In genomic region chr13:51416727-51417126, GRCm38 (mm10) we compare ENCODE assay signal across 24 mouse cellular contexts. TPM values are rescaled to one million over a fixed set of nuclear protein-coding genes. Genes with fewer than 3 reads are reported as not detected.
DNase-seq lines count a peak whose midpoint lies in the region; ATAC-seq and TF ChIP-seq lines count a peak whose summit lies in the region.
"Had no signal": no experiment of that assay in that cellular context is flagged by ENCODE, and none has a peak within 500 bp of the region (broad histone marks: within the 10 kb centered on the region; RNA-seq: fewer than 3 reads in every experiment).

No protein-coding gene starts in this region.

- H3K36me3 ChIP-seq in limb, embryonic 12.5 days: peaks cover 82% of the 10 kb centered on the region
- H3K36me3 ChIP-seq in limb, embryonic 10.5 days: peaks cover 81% of the 10 kb centered on the region
- peaks cover 63% of the 10 kb centered on the region for H3K36me3 ChIP-seq in embryonic facial prominence, embryonic 12.5 days
- H3K36me3 ChIP-seq in heart, adult 2 months (ENCODE audit: control insufficient read depth, insufficient read depth, low read length): no peaks in the 10 kb centered on the region
- H3K36me3 ChIP-seq: liver, embryonic 15.5 days had no signal

- no peak for ATAC-seq in limb, embryonic 12.5 days (ENCODE audit: insufficient number of reproducible peaks, insufficient read depth, low FRiP score, low TSS enrichment, low read depth)
- ATAC-seq in embryonic facial prominence, embryonic 12.5 days (ENCODE audit: insufficient number of reproducible peaks, insufficient read depth, low FRiP score, low TSS enrichment): no peak
- ATAC-seq: inflammation-experienced regulatory T-cells, adult 6 months; Patski had no signal

- H3K79me2 ChIP-seq in heart, adult 2 months (replicated peaks; ENCODE audit: control insufficient read depth, insufficient read depth, low read length): no peaks in the 10 kb centered on the region

- intact Hi-C loops in gastrocnemius, adult 2 months (cut with DNase I): loop anchor here (5.0 kb wide), 1 partner anchor 314 kb away; the partner anchor contains the start of gene Spin1
- intact Hi-C loops in heart, adult 2 months (cut with DNase I): loop anchor here (5.0 kb wide), 1 partner anchor 314 kb away; the partner anchor contains the start of gene Spin1

- DNase-seq in gastrocnemius, adult 2 months: no peak
- DNase-seq in gastrocnemius, postnatal 10 days: no peak
- no peak for DNase-seq in limb, embryonic 10.5 days (ENCODE audit: low spot score)
- DNase-seq in Muller cell, postnatal 12 days (ENCODE audit: inconsistent ontology term): peak; percentile 35
- DNase-seq in spleen, adult 12 weeks (ENCODE audit: low spot score): no peak
- DNase-seq in heart, adult 2 months: no peak
- DNase-seq: adrenal gland, postnatal 36 days; cerebellum, adult 11 months; cerebellum, adult 9-11 months; heart, postnatal 4 days; kidney, adult 2 months; thymus, adult 2 months; thymus, postnatal 4 days had no signal

- H3K4me1 ChIP-seq in limb, embryonic 12.5 days (replicated peaks): peaks cover 51% of the 10 kb centered on the region
- peaks cover 53% of the 10 kb centered on the region for H3K4me1 ChIP-seq in limb, embryonic 10.5 days
- peaks cover 43% of the 10 kb centered on the region for H3K4me1 ChIP-seq in embryonic facial prominence, embryonic 12.5 days
- H3K4me1 ChIP-seq in heart, adult 2 months (ENCODE audit: control insufficient read depth, insufficient read depth, low read length): peaks cover 5% of the 10 kb centered on the region
- H3K4me1 ChIP-seq: liver, embryonic 15.5 days had no signal

- no peaks in the 10 kb centered on the region for H3K27me3 ChIP-seq in limb, embryonic 12.5 days
- no peaks in the 10 kb centered on the region for H3K27me3 ChIP-seq in limb, embryonic 10.5 days (ENCODE audit: low read depth, poor library complexity, severe bottlenecking)
- no peaks in the 10 kb centered on the region for H3K27me3 ChIP-seq in embryonic facial prominence, embryonic 12.5 days
- no peaks in the 10 kb centered on the region for H3K27me3 ChIP-seq in heart, adult 2 months (ENCODE audit: control insufficient read depth, insufficient read depth, low read length)
- H3K27me3 ChIP-seq: heart, embryonic 15.5 days; liver, embryonic 15.5 days; lung, embryonic 15.5 days; Patski had no signal

- no peak overlapping the region for H3K4me3 ChIP-seq in gastrocnemius, adult 2 months
- H3K4me3 ChIP-seq in limb, embryonic 12.5 days (replicated peaks): no peak overlapping the region
- no peak overlapping the region for H3K4me3 ChIP-seq in limb, embryonic 10.5 days
- H3K4me3 ChIP-seq in embryonic facial prominence, embryonic 12.5 days: no peak overlapping the region
- H3K4me3 ChIP-seq in heart, adult 2 months: no peak overlapping the region
- H3K4me3 ChIP-seq: erythroblast, embryonic 14.5 days; heart, embryonic 15.5 days; liver, embryonic 15.5 days; lung, embryonic 15.5 days had no signal

- peaks cover 13% of the 10 kb centered on the region for H3K9me3 ChIP-seq in limb, embryonic 12.5 days
- peaks cover 7% of the 10 kb centered on the region; the same call in 1 of the 2 replicates for H3K9me3 ChIP-seq in limb, embryonic 10.5 days (replicated peaks)
- H3K9me3 ChIP-seq in embryonic facial prominence, embryonic 12.5 days: 0 out of 2 replicates have a peak, but pooled peaks cover 4% of the 10 kb centered on the region
- H3K9me3 ChIP-seq: heart, embryonic 15.5 days; liver, embryonic 15.5 days; lung, embryonic 15.5 days had no signal

- H3K27ac ChIP-seq in gastrocnemius, adult 2 months: 0 out of 2 replicates have a peak overlapping the region, but pooled peaks have one; percentile 12
- H3K27ac ChIP-seq in limb, embryonic 12.5 days: peak overlapping the region; percentile 69
- H3K27ac ChIP-seq in limb, embryonic 10.5 days: no peak overlapping the region
- peak overlapping the region; percentile 26; the same call in 1 of the 2 replicates for H3K27ac ChIP-seq in embryonic facial prominence, embryonic 12.5 days
- H3K27ac ChIP-seq in heart, adult 2 months: no peak overlapping the region
- H3K27ac ChIP-seq: heart, embryonic 15.5 days; liver, embryonic 15.5 days; lung, embryonic 15.5 days; macrophage; stomach, postnatal 0 days had no signal

- TF ChIP-seq EP300 in heart, adult 2 months (IDR thresholded peaks at IDR 0.05; ENCODE audit: insufficient read depth, low read depth, low read length): no peak

- H3K4me2 ChIP-seq in limb, embryonic 12.5 days: no peak overlapping the region
- no peak overlapping the region for H3K4me2 ChIP-seq in embryonic facial prominence, embryonic 12.5 days (replicated peaks)
- H3K4me2 ChIP-seq: heart, embryonic 15.5 days; liver, embryonic 15.5 days had no signal

- no peak for TF ChIP-seq CTCF in gastrocnemius, adult 2 months (IDR thresholded peaks at IDR 0.05)
- TF ChIP-seq CTCF in heart, adult 2 months (IDR thresholded peaks at IDR 0.05): no peak

- no peak overlapping the region for H3K9ac ChIP-seq in limb, embryonic 12.5 days (replicated peaks)
- no peak overlapping the region for H3K9ac ChIP-seq in embryonic facial prominence, embryonic 12.5 days
- no peak overlapping the region for H3K9ac ChIP-seq in heart, adult 2 months (ENCODE audit: low read depth, low read length)
- H3K9ac ChIP-seq: heart, embryonic 15.5 days; liver, embryonic 15.5 days; lung, embryonic 15.5 days had no signal

- WGBS in limb, embryonic 12.5 days: 91% methylated on average over 11 of the region's 11 CpGs
- 93% methylated on average over 11 of the region's 11 CpGs for WGBS in limb, embryonic 10.5 days
- WGBS in embryonic facial prominence, embryonic 12.5 days: 88% methylated on average over 11 of the region's 11 CpGs
- 76% methylated on average over 11 of the region's 11 CpGs for WGBS in heart, adult 2 months

- no peak for TF ChIP-seq POLR2A in heart, adult 2 months (IDR thresholded peaks at IDR 0.05; ENCODE audit: insufficient read depth, low read depth, low read length)

RNA-seq across cellular contexts. Expression of gene S1pr3, which starts 8.3 kb away (rescaled TPM):
- 1 to 10 TPM; 3.3 to 4.4 TPM for total RNA-seq in gastrocnemius, adult 2 months (2021)
- 10 to 100 TPM; 14.6 to 21.7 TPM for total RNA-seq in gastrocnemius, postnatal 10 days (2021)
- 133 and 148 TPM in 2 replicates for polyA plus RNA-seq in limb, embryonic 12.5 days (2016; fragmentation: Nextera tagmentation; extraction: Ambion mirVana)
- polyA plus RNA-seq in limb, embryonic 10.5 days (2016; fragmentation: Nextera tagmentation; extraction: Ambion mirVana): 79.5 and 123 TPM in 2 replicates
- polyA plus RNA-seq in embryonic facial prominence, embryonic 12.5 days (2016; fragmentation: Nextera tagmentation; extraction: Ambion mirVana): 140 and 144 TPM in 2 replicates
- 10 to 100 TPM; 12.2 to 16.4 TPM for total RNA-seq in heart, adult 2 months (2021)
- 16.3 and 25.5 TPM in 2 replicates for polyA plus RNA-seq in heart, adult 2 months (2012; rRNA removed)
- total RNA-seq: monocyte, adult 5-6 weeks had no signal
- polyA plus RNA-seq: macrophage had no signal

Comparison
In these comparisons a context has a peak if more than half of its experiments do, and no peak if none do; other contexts are left out.
1. H3K27ac ChIP-seq: peak in gastrocnemius, adult 2 months (single experiment), limb, embryonic 12.5 days (single experiment) and embryonic facial prominence, embryonic 12.5 days (single experiment); none in limb, embryonic 10.5 days (single experiment) and heart, adult 2 months (single experiment).